Mouse (Mus musculus) adrenal gland, adult 18-20 months (tissue): ENCODE measurements around the gene Gm19345. TPM values are rescaled to one million over a fixed set of nuclear protein-coding genes. Genes with fewer than 3 reads are reported as not detected.

Experiments used
- DNase-seq, 2 experiments: peaks; one replicate each; pipeline ENCODE4 v3.0.0; 2021 to 2022; ENCODE audit warnings: low spot score in 2 of 2
- long read RNA-seq, 2 experiments: library from polyadenylated mRNA; stranded (forward); transcript quantifications; one replicate each; pipeline ENCODE4 v2.0.0; 2021
- total RNA-seq, 2 experiments: library from RNA; stranded (reverse); gene quantifications; 1 replicate in 1 of 2; 2 replicates in 1 of 2; pipeline ENCODE4 v1.2.3; 2021

Gene Gm19345
- not detected for total RNA-seq
- long read RNA-seq, experiment 1, partial matches to known transcripts = 0 of 1 reads
- long read RNA-seq, experiment 1, other reads (novel, unspliced or antisense) = 1 of 1 reads
- long read RNA-seq, experiment 2 = 0 reads

DNA sequence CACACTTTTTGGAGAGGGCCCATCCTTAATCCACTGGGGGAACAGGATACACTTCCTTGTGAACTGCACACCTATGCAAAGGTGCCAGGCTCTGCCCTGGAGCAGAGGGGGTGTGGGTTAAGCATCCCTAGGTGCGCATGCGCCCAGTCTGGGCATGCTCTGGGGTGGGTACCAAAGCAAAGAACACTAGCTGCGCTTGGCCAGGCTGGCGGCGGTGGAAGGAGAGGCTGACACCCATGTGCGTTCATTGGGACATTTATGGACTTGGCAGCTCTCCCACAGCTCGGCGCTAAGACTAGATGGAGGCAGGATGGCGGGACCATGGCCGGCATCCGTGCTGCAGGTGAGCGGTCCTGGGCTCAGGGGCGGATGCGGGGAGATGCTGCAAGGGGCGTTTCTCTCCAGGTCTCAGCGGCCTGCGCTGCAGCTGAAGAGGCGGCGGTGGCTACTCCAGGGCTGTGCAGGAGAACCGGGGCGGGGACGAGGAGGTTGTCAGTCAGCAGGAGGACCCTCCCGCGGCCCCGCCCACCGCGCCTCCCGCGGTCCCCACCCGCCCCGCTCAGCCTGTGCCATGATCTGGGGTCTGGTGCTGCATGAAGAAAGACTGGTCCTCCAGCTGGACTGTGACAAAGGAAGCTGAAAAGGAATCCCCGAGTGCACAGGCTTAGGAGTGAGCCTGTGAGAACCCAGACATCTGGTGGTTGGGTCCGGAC, at the start of gene Gm19345:
Gm19345 (plus strand) TSS at position 146 of the 713 bp plus-strand sequence.
- DNase-seq = no peak

DNA sequence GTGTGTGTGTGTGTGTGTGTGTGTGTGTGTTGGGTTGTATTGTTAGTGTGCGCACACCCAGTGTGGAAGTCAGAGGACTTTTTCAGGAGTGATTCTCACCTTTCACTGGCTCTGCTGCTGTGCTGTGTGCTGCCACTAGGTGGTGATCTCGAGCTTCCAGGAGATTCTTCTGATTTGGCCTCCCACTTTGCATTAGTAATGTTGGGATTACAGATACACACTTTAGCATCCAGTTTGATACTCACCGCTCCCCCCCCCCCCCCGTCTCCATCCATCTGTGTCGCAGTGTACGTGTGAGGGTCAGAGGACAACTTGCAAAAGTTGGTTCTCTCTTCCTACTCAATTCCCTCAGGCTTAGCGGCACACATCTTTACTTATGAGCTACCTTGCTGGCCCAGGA, 48.8 kb upstream of the Gm19345 start:
- DNase-seq = peak; percentile 84

DNA sequence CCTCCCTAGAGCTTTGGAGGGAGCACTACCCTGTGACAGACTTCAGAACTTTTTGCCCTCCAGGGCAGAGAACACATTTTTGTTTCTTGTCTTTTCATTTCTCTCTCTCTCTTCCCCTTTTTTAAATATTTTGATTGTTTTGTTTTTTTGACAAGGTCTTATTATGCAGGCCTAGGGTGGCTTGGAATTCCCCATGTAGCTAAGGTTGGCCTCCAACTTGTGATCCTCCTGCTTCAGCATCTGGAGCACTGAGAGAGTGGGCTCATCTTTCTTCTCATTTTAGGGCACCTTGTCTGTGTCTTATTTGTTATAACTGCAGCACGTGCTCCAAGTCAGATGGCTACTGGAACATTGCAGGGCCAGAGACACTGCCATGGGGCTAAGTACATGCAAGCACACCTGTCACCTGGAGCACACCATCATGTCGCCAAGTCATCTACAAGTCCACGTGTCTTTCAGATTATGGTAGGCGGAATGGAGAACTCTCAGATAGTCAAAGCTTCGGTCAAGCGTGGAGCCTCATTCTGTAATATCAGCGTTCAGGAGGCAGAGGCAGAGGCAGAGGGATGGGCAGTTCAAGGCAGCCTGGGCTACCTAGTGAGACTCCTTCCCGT, 45.3 kb upstream of the Gm19345 start:
- no peak for DNase-seq

DNA sequence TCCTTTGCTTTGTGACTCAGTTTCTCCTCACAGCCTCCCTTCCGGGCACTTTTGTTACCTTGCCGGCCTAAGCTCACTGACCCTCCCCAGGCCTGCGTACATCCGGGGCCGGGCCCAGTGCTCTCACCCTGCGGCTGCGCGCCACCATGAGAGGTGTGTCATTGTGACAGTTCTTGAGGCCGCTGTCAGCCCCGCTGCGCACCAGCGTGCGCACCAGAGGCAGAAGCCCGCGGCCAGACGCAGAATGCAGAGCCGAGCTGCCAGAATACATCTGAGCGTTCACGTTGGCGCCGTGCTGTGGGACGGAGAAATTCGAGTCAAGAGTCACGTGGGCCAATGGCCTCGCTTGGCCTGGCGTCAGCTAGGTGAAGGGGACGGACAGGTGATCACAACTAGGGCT, 42.4 kb upstream of the Gm19345 start:
- peak in 1 of 2 experiments; percentile 51 for DNase-seq

DNA sequence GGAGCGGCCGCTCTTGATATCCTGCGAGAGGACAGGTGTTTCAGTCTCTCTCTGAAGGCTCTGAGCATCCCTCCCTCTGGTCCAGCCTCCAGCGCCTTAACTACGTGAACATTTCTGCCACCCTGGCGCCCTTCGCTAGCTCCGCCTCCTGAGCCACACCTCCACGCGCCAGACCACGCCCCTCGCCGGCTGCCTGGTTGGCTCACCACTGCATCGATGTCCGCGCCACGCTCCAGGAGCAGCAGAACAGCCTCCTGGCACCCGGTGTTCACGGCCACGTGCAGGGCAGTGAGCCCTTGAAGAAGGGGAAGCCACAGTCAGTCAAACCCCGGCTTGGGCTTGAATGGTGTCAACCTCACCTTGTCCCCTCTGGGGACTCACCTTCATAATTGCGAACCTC, 40.7 kb upstream of the Gm19345 start:
- no peak for DNase-seq

DNA sequence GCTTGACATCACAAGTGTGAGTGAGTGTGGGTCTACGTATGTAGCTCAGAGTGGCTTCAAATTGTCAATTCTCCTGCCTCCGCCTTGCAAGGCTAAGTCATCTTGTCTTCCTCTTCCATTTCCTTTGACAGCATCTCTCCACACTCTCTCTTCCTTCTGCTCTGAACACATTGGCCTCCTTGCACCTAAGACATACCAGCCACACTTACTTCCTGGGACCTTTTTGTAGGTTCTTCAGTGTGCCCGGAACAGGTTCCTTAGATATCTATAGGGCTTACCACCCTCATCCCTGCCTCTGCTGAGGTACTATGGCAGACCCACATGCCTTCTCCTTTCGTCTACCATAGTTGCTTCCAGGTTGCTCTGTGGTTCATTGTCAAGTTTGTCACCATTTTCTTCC, 38.6 kb upstream of the Gm19345 start:
- no peak for DNase-seq

DNA sequence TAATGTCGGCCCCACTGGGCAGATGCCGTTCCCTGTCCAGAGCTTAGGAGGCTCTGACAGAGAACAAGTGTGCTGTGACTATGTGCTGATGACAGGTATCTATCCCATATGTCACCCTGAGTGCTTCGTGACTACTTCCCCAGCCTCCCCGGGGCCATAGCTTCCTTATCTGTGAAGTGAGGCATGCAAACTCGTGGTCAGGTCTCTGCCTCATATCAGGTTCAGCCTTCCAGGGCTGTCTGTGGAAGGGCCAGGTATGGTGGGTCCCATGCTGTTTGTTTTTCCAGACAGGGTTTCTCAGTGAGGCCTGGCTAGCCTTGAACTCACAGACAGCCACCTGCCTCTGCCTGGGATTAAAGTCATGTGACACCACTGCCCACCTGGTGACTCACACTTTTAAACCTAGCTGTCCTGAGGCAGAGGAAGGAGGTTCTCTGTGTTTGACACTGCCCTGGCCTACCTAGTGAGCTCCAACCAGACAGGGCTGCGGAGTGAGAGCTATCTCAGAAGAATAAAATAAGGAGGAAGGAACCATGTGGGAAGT, 38.2 kb upstream of the Gm19345 start:
- DNase-seq = no peak

DNA sequence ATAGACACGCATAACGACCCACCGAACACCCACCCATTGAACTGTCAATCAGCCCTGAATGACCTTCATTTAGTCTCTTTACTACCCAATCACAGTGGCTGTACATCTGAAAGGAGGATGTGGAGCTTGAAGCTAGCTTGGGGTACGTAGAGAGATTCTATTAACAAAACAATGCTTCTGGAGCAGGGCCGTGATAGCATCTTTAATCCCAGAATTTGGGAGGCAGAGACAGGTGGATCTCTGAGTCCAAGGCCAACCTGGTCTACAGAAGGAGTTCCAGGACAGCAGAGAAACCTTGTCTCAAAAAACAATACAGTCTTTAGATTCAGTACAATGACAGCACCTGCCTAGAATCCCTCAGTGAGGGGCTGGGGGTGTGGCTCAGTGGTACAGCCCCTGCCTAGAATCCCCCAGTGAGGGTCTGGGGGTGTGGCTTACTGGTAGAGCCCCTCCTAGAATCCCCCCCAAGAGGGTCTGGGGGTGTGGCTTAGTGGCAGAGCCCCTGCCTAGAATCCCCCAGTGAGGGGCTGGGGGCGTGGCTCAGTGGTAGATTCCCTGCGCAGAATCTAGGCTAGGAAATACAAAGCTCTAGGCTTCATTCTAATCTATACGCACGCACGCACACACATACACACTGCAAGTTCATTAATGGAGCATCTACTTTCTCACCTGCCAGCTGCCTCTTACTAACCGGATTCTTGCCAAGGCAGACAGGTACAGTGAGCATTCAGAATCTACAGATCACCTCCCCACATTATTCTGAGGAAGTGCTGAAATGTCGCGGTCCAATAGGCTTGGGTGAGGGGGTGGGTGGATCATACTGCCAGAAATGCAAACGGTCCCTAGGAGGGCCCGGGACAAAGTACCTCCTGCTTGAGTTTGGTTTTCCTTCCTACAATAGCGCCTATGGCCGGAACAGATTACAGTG, 36.2 kb upstream of the Gm19345 start:
- DNase-seq = no peak

DNA sequence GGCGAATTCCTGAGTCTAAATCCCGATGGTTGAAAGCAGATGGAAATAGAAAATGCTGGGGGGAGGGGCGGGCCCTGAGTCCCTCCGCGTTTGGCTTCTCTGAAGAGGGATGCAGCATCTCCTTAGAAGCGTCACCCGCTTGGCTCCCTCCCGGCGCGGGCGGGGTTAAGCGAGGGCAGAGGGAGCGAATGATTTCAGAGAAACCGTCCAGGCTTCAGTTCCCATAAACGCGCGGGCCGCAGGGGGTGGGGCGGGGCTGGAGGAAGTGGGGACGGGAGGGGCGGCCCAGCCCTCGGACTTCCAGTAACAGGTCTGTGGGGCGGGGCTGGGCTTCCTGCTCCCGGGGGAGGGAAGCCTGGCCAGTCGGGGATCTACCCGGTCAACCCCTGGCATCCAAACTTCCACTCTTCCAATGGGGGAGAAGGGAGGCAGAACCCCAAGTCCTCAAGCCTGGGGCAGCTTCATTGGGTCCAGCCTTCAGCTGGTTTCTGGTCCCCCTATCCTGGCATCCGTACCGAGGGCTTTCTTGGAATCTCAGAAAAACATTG, 35.5 kb upstream of the Gm19345 start:
- peak; percentile 78 to 84 for DNase-seq

DNA sequence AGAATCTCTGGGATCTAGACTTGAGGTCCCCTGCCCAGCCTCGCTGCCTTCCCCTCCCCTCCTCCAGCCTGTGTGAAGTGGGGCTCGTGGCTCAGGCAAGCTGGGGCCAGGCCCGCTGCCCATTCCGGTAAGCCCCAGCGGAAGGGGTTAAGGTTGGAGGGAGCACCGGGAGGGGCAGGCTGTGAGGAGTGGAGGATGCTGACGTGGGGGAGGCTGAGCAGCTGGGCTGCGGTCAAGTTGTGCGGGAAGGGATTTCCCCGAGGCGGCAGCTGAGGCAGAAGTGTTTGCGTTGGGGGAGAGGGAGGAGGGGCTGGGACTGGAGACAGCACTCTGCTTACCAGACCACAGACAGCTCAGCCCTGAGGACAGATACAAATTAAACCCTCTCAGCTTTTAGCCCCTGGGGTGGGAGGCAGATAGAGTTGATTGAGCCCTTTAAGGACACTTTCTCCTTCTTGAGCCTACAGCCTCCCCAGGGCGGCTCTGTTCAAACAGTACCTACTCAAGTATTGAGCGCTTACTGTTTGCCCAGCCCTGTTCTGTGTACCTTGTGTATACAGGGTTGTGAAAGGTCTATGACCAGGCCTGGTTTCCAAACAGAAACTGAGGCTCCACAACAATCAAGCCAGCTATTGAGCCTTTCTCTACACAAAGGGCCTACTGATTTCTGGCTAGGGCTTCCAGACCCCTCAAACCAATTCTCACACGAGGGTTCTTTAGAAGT, 34.3 kb upstream of the Gm19345 start:
- DNase-seq = no peak

DNA sequence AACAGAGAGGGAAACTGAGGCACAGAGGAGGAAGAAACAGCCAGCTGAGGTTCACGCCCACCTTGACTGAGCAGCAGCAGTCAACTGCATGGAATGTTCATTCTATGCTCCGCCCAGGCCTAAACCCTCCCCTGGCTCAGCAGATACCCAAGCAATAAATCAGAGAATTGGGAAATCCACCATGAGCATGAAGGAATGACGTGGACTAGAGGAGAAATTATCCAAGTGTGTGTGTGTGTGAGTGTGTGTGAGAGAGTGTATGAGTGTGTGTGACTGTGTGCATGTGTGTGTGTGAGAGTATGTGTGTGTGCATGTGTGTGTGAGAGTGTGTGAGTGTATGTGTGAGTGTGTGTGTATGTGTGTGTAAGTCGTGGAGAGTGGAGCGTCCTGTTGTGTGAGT, 33.4 kb upstream of the Gm19345 start:
- no peak for DNase-seq

DNA sequence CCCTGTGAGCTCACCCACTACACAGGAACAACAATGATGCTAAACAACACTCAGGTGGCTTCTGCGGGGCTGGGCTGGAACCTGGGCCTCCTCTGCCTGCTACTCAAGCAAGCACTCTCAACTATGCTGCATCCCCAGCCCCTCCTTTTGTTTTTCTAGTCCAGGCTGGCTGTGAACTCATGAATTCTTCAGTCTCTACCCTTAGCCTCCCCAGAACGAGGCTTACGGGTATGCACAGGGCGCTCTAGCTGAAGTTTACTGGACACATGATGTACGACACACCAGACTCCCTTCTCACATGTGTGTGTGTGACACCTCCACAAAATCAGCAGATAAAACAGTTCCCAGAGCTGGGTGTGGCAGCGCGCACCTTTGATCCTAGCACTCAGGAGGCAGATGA, 32.9 kb upstream of the Gm19345 start:
- DNase-seq = no peak

DNA sequence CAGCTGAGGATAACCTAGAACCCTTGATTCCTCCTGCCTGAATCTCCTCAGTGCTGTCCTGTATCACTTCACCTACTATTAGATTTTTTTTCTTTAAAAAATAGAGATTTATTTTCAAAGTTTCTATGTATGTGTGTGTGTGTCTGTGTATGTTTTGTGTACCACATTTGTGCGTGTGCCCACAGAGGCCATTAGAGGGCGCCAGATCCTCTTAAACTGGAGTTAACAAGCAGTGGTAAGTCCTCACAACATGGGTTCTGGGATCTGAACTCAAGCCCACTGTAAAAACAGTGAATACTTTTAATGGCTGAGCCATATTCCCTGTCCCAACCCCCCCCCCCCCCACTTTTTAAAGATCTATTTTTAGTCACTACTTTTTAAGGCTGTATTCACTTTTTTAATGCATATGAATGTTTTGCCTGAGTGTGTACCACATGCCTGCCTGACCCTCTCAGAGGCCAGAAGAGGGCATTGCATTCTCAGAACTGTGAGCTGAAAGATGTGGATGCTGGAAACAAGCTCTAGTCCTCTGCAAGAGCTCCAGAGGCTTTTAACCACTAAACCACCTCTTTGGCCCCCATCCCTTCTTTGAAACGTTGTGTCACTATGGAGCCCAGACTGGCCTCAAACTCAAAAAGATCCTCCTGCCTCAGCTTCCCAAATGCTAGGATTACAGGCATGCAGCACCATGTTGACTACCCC, 31.3 kb upstream of the Gm19345 start:
- DNase-seq = no peak

DNA sequence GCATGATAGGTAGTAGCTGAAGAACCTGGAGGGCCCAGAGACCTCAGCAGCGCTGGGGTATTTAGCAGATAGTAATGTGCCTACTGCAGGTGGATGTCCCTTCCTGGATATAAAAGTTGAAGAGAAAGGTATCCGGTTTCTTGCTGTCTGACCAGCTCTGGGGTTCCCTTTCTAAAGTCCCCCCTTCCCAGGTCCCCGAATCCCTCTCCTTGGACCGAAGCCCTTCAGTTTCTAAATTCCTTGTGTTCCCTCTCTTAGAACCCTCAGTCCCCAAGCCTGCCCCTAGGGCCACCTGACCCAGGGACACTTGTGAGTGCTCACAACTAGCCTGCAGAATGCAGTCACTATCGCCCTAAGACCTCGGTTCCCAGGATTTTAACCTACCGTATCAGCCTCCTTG, 30.2 kb upstream of the Gm19345 start:
- no peak for DNase-seq

DNA sequence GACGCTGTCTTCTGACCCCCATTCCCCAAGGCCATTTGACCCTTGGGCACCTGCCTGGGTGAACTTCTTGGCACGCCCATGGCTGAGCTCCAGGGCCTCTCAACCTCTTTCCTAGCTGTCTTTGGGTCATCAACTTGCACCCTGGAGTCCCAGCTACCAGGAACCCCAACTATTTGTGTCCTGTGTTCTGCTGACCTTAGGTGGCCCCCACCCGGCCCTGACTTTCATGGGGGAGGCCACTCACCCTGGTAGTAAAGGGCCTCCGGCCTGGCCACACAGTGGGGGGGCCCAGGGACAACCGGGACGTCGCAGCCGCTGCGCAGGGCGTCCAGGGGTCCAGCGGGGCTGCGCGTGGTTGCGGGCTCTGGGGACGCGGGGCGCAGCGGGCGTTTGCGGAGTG, 29.6 kb upstream of the Gm19345 start:
- no peak for DNase-seq

DNA sequence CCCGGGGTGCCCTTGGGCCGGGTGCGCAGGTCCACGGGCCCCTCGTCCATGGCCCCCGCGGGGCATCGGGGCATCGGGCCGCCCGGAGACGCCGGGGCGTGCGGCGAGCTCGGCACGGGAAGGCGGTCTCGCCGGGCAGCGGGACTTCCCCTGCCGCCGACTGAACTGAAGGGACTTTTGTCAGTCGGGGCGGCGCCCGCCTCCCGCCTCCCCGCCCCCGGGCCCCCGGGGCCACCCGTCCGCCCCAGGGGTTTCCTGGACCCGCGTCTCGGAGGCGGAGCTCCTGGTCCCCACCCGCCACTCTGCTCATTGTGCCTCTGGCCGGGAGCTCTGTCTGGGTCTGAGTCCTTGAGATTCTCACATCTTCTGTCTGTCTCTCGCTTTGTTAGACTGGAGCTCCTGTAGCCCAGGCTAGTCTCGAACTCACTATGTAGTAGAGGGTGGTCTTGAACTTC, 29.2 kb upstream of the Gm19345 start, which contains the start of gene Bcl3:
Bcl3 (minus strand) TSS at position 167 of the 455 bp plus-strand sequence.
- peak; percentile 67 to 80 for DNase-seq

DNA sequence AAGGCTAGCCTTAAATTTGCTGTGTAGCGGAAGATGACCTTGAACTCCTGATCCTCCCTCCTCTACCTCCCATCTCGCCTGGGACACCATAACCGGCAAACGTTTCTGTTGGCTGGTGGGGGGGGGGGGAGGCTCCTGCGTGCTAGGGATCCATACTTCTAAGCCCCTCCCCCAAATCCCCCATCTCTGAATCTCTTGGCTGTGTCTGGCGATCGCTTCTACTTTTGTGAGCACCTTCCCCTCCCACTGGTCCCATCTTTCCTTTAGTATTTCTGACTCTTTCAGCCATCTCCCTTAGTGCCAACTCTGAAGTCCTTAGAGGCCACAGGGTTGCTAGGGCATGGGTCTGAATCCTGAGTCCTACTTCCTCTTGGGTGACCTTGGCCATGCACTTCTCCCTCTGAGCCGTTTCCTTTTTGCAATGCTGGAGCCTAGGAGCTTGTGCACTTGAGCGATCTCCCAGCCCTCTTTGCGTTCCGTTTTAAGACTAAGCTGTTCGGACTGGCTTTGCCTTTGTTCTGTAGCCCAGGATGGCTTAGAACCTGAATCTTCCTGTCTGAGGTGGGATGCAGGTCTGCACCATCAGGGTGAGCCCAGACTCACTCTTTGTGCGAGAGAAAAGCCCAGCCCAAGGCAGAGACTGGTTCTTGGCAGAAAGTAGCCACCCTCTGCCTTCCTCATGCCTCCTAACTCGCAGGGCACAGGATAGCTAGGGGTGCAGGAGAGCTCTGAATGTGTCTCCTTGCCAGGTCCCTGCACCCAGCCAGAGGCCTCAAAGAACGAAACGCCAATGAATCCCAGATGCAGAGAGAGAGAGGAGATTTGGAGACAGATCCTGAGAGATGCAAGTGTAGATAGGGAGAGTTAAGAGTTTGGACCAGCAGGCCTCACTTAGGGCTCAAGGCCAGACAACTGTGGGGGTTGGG, 28.3 kb upstream of the Gm19345 start:
- DNase-seq = no peak

DNA sequence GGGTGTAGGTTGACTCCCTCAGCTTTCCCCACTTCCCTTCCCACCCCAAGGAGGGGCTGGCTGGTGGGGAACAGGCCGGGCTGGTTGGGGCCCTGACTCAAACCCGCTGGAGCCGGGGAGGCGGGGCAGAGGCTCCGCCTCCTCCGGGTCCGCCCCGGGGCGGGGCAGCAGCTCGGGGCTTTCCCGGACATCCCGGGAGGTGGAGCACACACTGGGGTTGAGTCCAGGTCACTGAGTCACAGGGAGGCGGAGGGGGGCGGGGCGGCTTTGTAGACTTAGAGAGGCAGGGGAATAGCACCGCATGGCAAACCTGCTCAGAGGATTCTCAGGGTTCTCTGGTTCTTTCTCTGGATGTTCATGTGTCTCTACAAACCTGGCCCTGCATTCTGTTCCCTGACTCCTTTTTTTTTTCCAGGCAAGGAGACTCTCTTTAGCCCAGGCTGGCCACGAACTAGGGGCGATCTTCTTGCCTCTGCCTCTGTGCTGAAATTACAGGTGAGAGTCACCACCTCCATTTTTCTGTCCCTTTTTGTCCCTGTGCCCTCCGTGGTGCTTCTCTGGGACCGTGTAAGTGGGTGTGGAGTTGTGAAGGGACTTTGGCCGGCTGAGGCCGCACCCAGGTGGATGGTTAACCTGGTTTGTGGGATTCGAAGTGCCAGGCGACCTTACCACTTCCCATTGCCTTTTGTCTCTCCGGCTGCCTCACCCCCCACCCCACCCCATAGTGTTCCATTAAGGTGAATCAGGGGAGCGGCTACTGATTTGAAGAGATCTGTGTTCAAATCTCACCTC, 27.4 kb upstream of the Gm19345 start:
- peak; percentile 84 to 87 for DNase-seq
